Mouse (Mus musculus) neural tube, embryonic 15.5 days (tissue): ENCODE measurements around the gene Polh. TPM values are rescaled to one million over a fixed set of nuclear protein-coding genes. Genes with fewer than 3 reads are reported as not detected.

ENCODE experiments used
- ATAC-seq: fragments of 200-750 bp; cut with Nextera tagmentation; 2 replicates; pipeline ENCODE4 v1.8.0; 2017; ENCODE audit warnings: mild to moderate bottlenecking, moderate TSS enrichment, moderate library complexity; ENCODE audit not compliant: low FRiP score
- H3K27ac ChIP-seq: fragments of 300-500 bp; sonication (generic); replicated peaks from 2 replicates; pipeline ENCODE4 v1.5.1; 2015; ENCODE audit warnings: mild to moderate bottlenecking, inconsistent platforms
- H3K27me3 ChIP-seq: fragments of 300-500 bp; sonication (generic); replicated peaks from 2 replicates; pipeline ENCODE4 v1.6.1; 2015; ENCODE audit warnings: inconsistent platforms
- H3K36me3 ChIP-seq: fragments of 300-500 bp; sonication (generic); 2 replicates; pipeline ENCODE4 v1.6.1; 2015; ENCODE audit warnings: inconsistent platforms
- H3K4me1 ChIP-seq: fragments of 300-500 bp; sonication (generic); 2 replicates; pipeline ENCODE4 v1.6.1; 2015; ENCODE audit warnings: inconsistent platforms
- H3K4me2 ChIP-seq: fragments of 300-500 bp; sonication (generic); 2 replicates; pipeline ENCODE4 v1.6.1; 2015; ENCODE audit warnings: inconsistent platforms, mild to moderate bottlenecking, moderate library complexity
- H3K4me3 ChIP-seq: fragments of 300-500 bp; sonication (generic); replicated peaks from 2 replicates; pipeline ENCODE4 v1.5.1; 2015; ENCODE audit warnings: mild to moderate bottlenecking, inconsistent platforms
- H3K9ac ChIP-seq: fragments of 300-500 bp; sonication (generic); replicated peaks from 2 replicates; pipeline ENCODE4 v1.6.1; 2015; ENCODE audit warnings: mild to moderate bottlenecking, inconsistent platforms
- H3K9me3 ChIP-seq: fragments of 300-500 bp; sonication (generic); replicated peaks from 2 replicates; pipeline ENCODE4 v1.6.1; 2016; ENCODE audit warnings: inconsistent platforms
- WGBS: fragments of 180-500 bp; shearing (Covaris S2); methylation state at CpG from one replicate; pipeline ENCODE4 v1.1.7; 2015; ENCODE audit warnings: mixed read lengths; 5-methylcytosine and 5-hydroxymethylcytosine counted together
- microRNA counts: library from miRNA; unstranded; fragments of <30 nt; microRNA quantifications from one replicate; lab custom pipeline; 2016
- microRNA-seq: library from miRNA; unstranded; fragments of <30 nt; microRNA quantifications from one replicate; pipeline ENCODE4, GENCODE M21; 2017
- polyA plus RNA-seq: library from polyadenylated mRNA; unstranded; fragments of >200 nt; fragmentation: Nextera tagmentation; extraction: Ambion mirVana; gene quantifications from 2 replicates; pipeline ENCODE4 v1.2.1, GENCODE M21; 2015

Gene Polh
- polyA plus RNA-seq, 1 experiment from 2014 or later, result 7.9 TPM

DNA sequence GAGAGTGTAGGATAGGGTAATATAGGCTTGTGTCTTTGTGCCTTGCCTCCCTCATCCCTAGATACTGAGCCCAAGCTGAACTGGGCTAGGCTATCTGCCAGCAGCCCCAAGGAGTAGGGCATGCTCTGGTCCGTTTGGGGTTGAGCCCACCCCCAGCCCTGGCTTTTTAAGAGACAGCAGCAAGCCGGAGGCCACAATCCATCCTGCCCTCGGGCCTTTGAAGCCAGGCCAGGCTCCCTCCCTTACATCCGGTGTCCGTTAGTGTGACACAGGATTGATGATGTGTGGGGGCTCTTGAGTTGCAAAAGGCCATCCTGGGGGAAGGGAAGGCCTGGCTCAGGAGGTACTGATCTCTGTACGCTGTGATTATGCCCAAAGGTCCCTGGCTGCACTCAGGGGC lies 75.8 kb downstream of the Polh start:
- no peaks in the 10 kb centered on the region for H3K9me3 ChIP-seq
- no peak overlapping the region for H3K4me3 ChIP-seq
- H3K4me1 ChIP-seq, result no peaks in the 10 kb centered on the region
- ATAC-seq, result no peak
- H3K27me3 ChIP-seq, result no peaks in the 10 kb centered on the region
- 83% methylated on average over 6 of the region's 6 CpGs for WGBS
- no peak overlapping the region for H3K4me2 ChIP-seq
- no peak overlapping the region for H3K9ac ChIP-seq
- no peak overlapping the region for H3K27ac ChIP-seq
- H3K36me3 ChIP-seq, result peaks cover 88% of the 10 kb centered on the region

DNA sequence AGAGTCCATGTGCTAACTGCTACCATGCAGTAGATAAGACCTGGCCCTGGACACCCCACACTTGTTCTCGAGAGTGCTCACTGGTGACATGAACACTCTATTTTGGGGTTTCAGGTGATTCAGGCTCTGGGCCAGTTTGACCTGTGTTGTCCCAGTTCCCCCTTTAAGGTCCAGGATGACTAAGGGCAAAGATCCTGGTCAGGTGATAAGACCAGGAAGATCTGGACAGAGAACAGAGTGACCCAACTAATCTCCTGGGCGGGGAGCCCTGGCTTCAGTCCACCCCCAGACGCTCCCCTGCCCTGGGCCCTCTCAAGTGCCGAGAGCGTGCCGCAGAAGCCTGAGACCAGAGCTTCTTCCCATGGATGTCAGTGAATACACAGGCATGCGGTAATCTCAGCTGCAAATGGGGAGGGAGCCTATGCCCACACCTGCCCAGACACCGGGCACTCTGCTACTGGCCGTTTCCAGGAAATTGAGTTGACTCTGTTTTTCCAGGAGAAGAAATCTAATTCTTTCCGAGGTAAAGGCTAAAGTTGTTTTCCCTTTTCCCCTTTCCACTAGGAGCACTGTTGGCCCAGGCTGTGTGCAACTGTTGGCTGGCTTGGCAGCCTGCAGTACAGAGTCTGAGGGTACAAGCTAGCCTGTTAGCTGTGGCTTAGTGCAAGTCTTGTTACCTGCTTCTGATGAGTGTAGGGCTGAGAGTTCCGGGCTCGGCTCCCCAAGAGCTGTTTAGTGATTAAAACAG lies 78.3 kb downstream of the Polh start:
- H3K4me3 ChIP-seq, result no peak overlapping the region
- 94% methylated on average over 12 of the region's 12 CpGs for WGBS
- no peak overlapping the region for H3K27ac ChIP-seq
- no peak overlapping the region for H3K4me2 ChIP-seq
- H3K9ac ChIP-seq, result no peak overlapping the region
- H3K36me3 ChIP-seq, result peaks cover 83% of the 10 kb centered on the region
- H3K27me3 ChIP-seq, result no peaks in the 10 kb centered on the region
- no peaks in the 10 kb centered on the region for H3K9me3 ChIP-seq
- no peaks in the 10 kb centered on the region for H3K4me1 ChIP-seq
- ATAC-seq, result no peak

DNA sequence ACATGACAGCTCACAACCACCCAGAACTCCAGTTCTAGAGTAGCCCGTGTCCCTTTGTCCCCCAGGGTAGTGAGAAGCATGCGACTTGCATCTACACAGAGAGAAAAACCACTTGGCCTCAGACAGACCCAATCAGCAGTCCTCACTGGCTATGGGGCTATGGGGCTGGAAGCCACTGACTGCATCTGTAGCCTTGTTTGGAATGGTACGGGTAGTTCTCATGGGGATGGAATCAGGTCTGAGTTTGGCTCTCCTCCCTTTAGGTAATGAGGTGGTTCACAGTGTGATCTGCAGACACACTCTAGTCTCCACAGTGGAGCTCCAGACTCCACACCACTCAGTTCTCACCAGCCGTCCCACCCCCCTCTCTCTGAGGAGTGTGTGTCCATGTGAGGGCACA lies 79.2 kb downstream of the Polh start:
- WGBS, result 93% methylated on average over 4 of the region's 4 CpGs
- no peak for ATAC-seq

DNA sequence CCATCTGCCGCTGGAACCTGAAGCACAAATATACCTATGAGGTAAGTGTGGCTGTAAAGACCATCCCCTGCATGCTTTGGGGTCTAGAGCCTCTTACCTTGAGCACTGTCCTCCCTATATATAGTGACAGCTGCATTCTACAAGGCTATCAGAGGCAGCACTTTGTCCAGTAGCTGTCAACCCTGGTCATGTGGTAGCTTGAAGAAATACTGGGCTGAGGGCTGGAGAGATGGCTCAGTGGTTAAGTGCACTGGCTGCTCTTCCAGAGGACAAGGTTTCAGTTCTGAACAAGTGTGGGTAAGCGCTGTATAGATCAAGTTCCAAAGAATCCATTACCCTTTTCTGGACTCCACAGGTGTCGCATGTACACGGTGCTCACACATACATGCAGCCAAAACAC lies 79.7 kb downstream of the Polh start:
- peaks cover 6% of the 10 kb centered on the region; the same call in 1 of the 2 replicates for H3K4me1 ChIP-seq
- H3K4me3 ChIP-seq, result no peak overlapping the region
- no peaks in the 10 kb centered on the region for H3K27me3 ChIP-seq
- no peak for ATAC-seq
- H3K9me3 ChIP-seq, result no peaks in the 10 kb centered on the region
- H3K9ac ChIP-seq, result no peak overlapping the region
- no peak overlapping the region for H3K27ac ChIP-seq
- H3K36me3 ChIP-seq, result peaks cover 82% of the 10 kb centered on the region
- 96% methylated on average over 4 of the region's 4 CpGs for WGBS
- H3K4me2 ChIP-seq, result no peak overlapping the region

More for the DNA sequence above, 79.2 kb downstream of the Polh start:
- peaks cover 3% of the 10 kb centered on the region; the same call in 1 of the 2 replicates for H3K4me1 ChIP-seq
- H3K9ac ChIP-seq, result no peak overlapping the region
- no peak overlapping the region for H3K27ac ChIP-seq
- H3K4me2 ChIP-seq, result no peak overlapping the region
- no peak overlapping the region for H3K4me3 ChIP-seq
- H3K36me3 ChIP-seq, result peaks cover 82% of the 10 kb centered on the region
- H3K27me3 ChIP-seq, result no peaks in the 10 kb centered on the region
- no peaks in the 10 kb centered on the region for H3K9me3 ChIP-seq

MicroRNA genes within 50 kb of the gene (microRNA counts, 519-probe panel; counts per million panel counts)
- microRNA mmu-miR-693-3p (lab: Ali Mortazavi, UCI), result not detected
- not detected for microRNA mmu-miR-693-5p (lab: Ali Mortazavi, UCI)

Small RNAs within 50 kb of the gene (microRNA-seq; reads per million reads assigned to microRNA genes)
- gene Mir693, result not detected

Other genes starting within 250 kb of the Polh start
- 4.1 and 4.8 TPM in 2 replicates for gene Vegfa, start 170.3 kb downstream of the Polh start, polyA plus RNA-seq
- 150 and 154 TPM in 2 replicates for gene Mrps18a, start 91.7 kb downstream of the Polh start, polyA plus RNA-seq
- 37.9 and 39.3 TPM in 2 replicates for gene Rsph9, start 58.4 kb downstream of the Polh start, polyA plus RNA-seq
- gene Mad2l1bp, start 49.1 kb downstream of the Polh start, polyA plus RNA-seq, result 21.7 and 24.6 TPM in 2 replicates
- gene Gtpbp2, start 41.6 kb downstream of the Polh start, polyA plus RNA-seq, result 41.3 and 43.5 TPM in 2 replicates
- gene Xpo5, start 137 bp upstream of the Polh start, polyA plus RNA-seq, result 29.9 and 31.0 TPM in 2 replicates
- 73.7 and 76.4 TPM in 2 replicates for gene Polr1c, start 45.4 kb upstream of the Polh start, polyA plus RNA-seq
- 87.8 and 97.8 TPM in 2 replicates for gene Yipf3, start 45.4 kb upstream of the Polh start, polyA plus RNA-seq
- gene Lrrc73, start 50.9 kb upstream of the Polh start, polyA plus RNA-seq, result 13.1 and 15.0 TPM in 2 replicates
- 28.6 and 32.6 TPM in 2 replicates for gene Tjap1, start 80.4 kb upstream of the Polh start, polyA plus RNA-seq
- 24.7 and 27.4 TPM in 2 replicates for gene Dlk2, start 94.8 kb upstream of the Polh start, polyA plus RNA-seq
- gene Abcc10, start 125.7 kb upstream of the Polh start, polyA plus RNA-seq, result 9.3 TPM in 2 replicates
- gene Zfp318, start 181.1 kb upstream of the Polh start, polyA plus RNA-seq, result 19.0 and 19.9 TPM in 2 replicates
- gene Crip3, start 226.3 kb upstream of the Polh start, polyA plus RNA-seq, result 2.7 and 43.4 TPM in 2 replicates
- 1.3 TPM in 1 of 2 replicates, not detected in the other for gene Slc22a7, start 235.8 kb upstream of the Polh start, polyA plus RNA-seq